Mouse (Mus musculus) embryonic stem cell, embryonic (primary cell): ENCODE measurements around the gene Btbd2.

ENCODE experiments used
- CTCF ChIA-PET, 4 experiments: fragments of 300-600 bp in 2 of 4; fragments of 350-600 bp in 2 of 4; sonication (Branson Sonifier 250); formaldehyde crosslinking; loops; one replicate each; lab custom pipeline; 2022; ENCODE audit warnings: inconsistent platforms in 2 of 4; lab: Charles Lee
- POLR2A ChIA-PET, 4 experiments: fragments of 300-600 bp in 2 of 4; fragments of 350-600 bp in 2 of 4; sonication (Branson Sonifier 250); formaldehyde crosslinking; loops; one replicate each; lab custom pipeline; 2022; ENCODE audit warnings: antibody characterized with exemption in 4 of 4, inconsistent platforms in 1 of 4; lab: Charles Lee

The Btbd2 gene

DNA sequence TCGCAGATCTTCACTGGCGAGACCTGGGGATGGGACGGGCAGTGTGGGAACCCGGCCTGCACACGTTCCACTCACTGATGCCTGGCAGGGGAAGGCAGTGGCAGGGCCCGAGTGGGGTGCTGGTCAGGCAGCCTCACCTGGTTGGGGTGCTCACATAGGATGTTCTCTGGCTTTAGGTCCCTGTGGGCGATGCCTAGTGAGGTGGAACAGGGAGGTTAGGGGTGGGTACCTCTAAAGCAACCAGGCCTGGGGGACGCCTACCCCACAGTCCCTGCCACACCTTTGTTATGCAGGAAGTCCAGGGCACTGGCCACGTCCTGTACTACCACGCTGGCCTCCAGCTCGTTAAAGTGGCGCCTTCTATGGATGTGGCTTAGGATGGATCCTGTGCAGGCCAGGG, 12.1 kb upstream of the Btbd2 start:
- CTCF ChIA-PET = interaction anchor here in 2 of 4 experiments (0.9 to 2.7 kb wide), 6 partner anchors 8 to 322 kb away, joined by 3 to 12 read pairs (median 4); no protein-coding TSS in a partner anchor
- POLR2A ChIA-PET = interaction anchor here in 3 of 4 experiments (0.6 to 33.3 kb wide), 27 partner anchors 3 to 625 kb away, joined by 3 to 944 read pairs (median 5); partner anchors contain the start of genes Btbd2 (in 2 of the 3), Mknk2 (in 2 of the 3), Abhd17a (in 1 of the 3) and Ap3d1 (in 1 of the 3)

DNA sequence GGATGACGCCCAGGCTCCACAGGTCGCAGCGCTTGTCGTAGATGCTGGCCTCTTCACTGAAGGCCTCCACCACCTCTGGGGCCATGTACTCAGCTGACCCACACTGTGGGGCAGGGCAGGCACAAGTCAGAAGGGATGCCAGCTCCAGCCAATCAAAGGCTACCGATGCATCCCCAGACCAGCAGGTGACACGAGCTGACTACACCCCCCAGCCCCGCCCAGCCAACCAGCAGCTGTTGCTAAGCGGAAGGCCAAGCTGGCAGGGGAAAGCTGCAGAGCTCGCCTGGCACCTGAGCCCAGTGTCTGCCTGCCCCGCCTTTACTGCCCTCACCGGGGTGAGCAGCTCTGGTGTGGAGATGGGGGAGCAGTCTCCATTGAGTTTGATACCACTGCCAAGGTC, 11.7 kb upstream of the Btbd2 start:
- ChIA-PET POLR2A (interaction anchor here in 3 of 4 experiments (0.6 to 33.3 kb wide), 29 partner anchors 3 to 625 kb away, joined by 3 to 944 read pairs (median 4); partner anchors contain the start of genes Btbd2 (in 2 of the 3), Mknk2 (in 2 of the 3), Abhd17a (in 1 of the 3) and Ap3d1 (in 1 of the 3)), CTCF (interaction anchor here in 3 of 4 experiments (0.5 to 2.7 kb wide), 7 partner anchors 8 to 510 kb away, joined by 3 to 12 read pairs (median 5); no protein-coding TSS in a partner anchor)

DNA sequence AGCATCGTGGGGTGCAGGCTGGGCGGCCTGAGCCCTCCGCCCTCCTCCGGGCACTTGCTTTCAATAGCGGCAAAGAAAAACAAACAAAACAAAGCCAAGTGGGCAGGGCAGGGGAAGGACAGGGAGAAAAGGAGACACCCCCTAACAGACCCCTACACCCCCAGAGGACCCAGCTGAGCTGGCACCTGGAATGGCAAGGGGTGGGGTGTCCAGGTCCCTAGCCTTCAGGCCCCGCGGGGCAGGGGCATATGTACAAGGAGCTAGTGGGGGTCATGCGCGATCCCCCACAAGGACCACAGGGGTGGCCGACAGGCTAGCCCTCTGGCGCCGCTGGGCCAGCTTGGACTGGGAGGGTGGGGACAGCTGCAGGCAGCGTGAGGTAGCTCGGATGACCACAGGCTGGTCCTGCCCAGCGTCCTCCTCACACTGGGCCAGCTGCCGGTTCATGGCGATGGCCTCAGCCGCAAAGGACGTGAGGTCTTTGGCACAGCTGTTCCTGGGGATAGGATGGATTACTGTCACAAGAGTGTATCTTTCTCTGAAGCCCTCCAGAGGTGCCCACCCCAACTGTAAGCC, 10.1 kb upstream of the Btbd2 start:
- ChIA-PET POLR2A (interaction anchor here (0.5 to 33.3 kb wide), 16 partner anchors 5 to 544 kb away, joined by 3 to 944 read pairs (median 4); partner anchors contain the start of genes Btbd2 (in 2 of the 4), Mknk2 (in 2 of the 4), Abhd17a (in 1 of the 4) and Atp8b3 (in 1 of the 4)), CTCF (interaction anchor here in 3 of 4 experiments (0.6 to 1.2 kb wide), 3 partner anchors 8 to 180 kb away, joined by 4 read pairs; no protein-coding TSS in a partner anchor)

DNA sequence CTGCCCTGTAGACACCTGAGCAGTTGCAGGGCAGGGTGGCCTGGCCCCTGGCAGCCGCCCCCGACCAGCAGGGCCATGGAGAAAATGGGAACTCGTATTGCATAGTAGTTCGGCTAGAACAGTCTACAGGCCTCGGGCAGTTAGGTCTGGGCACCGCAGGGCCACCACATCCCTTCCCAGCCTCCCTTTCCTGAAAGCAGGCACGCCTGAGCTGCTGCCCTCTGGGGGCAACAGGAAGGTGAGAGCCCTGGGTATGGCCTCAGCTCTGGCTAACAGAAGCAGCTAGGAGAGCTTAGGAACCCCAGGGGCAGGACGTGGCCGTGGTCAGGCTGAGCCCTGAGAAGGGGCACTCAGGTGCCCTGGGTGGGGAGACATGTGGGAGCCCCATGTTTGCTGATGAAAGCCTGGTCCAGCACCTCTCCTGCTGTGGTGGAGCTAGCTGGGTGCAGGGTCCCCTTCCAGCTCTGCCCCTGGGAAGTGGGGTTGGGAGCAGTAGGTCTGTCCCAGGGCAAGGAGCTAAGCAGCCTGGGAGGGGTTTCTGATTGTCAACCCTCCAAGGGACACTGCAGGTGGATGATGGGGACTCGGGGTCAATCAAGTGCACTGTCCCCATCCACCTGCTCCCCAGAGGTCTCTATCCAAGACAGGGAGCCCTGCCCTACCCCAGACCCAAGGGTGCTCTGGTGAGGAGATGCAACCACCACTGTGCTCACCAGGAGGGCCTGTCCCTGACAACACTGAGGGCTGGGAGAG, 9.3 kb upstream of the Btbd2 start:
- POLR2A ChIA-PET = interaction anchor here in 3 of 4 experiments (0.7 to 33.3 kb wide), 15 partner anchors 6 to 135 kb away, joined by 3 to 944 read pairs (median 5); partner anchors contain the start of genes Btbd2 (in 2 of the 3), Mknk2 (in 2 of the 3), Abhd17a (in 1 of the 3) and Csnk1g2 (in 1 of the 3)
- CTCF ChIA-PET = interaction anchor here in 2 of 4 experiments (0.6 to 1.2 kb wide), 3 partner anchors 8 to 262 kb away, joined by 3 to 4 read pairs (median 4); no protein-coding TSS in a partner anchor

DNA sequence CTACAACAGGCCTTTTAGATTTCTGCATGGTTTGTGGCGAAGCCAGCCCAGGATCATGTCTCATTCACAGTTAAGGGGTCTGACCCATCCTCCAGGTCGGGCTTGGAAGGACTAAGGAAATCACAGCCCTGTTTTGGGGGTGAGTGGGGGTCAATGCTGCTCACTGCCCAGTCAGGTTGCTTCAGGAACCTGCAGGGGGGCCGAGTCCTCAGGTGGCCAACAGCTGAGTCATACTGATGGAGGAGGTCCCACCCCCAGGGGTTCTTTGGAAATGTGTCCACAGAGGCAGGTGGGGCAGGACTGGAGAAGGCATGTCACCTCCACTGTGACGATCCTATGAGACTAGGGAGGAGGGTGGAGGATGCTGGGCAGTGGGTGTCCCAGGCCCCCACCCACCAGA, 8.6 kb upstream of the Btbd2 start:
- ChIA-PET POLR2A (interaction anchor here in 3 of 4 experiments (0.7 to 33.3 kb wide), 18 partner anchors 6 to 266 kb away, joined by 3 to 944 read pairs (median 6); partner anchors contain the start of genes Btbd2 (in 2 of the 3), Csnk1g2 (in 2 of the 3), Mknk2 (in 2 of the 3) and Abhd17a (in 1 of the 3)), CTCF (interaction anchor here in 1 of 4 experiments (1.2 to 1.3 kb wide), 3 partner anchors 10 to 127 kb away, joined by 4 to 5 read pairs (median 4); partner anchors contain the start of genes Atp8b3 and Rexo1)

DNA sequence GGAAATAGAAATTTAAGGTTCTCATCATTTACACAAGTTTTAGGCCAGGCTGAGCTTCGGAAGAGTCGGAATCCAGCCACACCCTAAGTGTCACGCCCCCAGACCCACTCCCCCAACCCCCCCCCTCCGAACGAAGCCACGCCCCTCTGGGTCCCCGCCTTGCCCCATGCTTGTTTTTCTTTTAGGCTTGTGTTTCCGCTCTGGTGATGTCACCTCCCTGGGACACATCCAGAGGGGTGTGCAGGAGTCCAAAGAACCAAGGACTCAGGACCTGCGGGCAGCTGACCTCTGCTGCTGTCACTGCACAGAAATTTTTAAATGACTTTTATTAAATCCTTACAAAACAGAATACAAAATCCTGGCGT, 8.1 kb upstream of the Btbd2 start:
- POLR2A ChIA-PET = interaction anchor here (0.6 to 33.3 kb wide), 29 partner anchors 7 to 746 kb away, joined by 3 to 944 read pairs (median 4); partner anchors contain the start of genes Abhd17a (in 2 of the 4), Csnk1g2 (in 2 of the 4), Mknk2 (in 2 of the 4) and Rexo1 (in 2 of the 4)
- CTCF ChIA-PET = interaction anchor here in 3 of 4 experiments (0.6 to 1.3 kb wide), 13 partner anchors 11 to 290 kb away, joined by 3 to 9 read pairs (median 4); partner anchors contain the start of genes Atp8b3 (in 1 of the 3) and Rexo1 (in 1 of the 3)

DNA sequence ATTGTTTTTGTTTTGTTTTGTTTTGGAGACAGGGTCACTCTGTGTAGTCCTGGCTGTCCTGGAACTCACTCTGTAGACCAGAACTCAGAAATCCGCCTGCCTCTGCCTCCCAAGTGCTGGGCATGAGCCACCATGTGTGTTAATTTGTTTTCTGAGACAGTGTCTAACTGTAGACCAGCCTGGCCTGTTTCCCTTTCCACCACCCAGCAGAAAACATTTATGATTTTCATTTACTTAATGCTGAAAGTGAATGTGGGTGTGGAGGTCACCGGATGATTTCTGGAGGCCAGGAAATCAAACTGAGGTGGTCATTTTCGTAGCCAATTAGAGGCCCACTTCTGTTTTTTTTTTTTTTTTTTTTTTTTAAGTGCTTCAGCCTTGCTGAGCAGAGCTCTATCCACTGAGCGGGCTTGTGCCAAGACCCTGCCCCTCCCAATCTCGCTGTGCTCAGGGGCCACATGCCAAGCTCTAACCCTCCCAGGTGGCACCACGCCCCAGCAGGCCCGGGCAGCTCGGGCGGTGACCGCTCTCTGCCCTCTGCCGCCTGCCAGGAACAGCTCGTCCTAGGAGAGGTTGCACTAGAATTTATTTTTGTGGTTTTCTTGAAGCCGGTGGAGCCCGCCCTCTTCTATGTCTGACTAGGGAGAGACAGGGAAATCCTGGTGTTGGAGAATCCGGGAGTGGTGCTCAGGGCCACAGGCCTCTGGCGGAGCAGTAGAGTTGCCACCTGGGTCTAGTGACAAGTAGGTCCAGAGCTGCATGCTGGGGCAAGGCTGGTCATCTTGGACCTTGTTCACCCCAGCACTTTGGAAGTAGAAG, 7.5 kb upstream of the Btbd2 start:
- POLR2A ChIA-PET = interaction anchor here (0.6 to 33.3 kb wide), 30 partner anchors 7 to 746 kb away, joined by 3 to 944 read pairs (median 4); partner anchors contain the start of genes Abhd17a (in 2 of the 4), Csnk1g2 (in 2 of the 4), Mknk2 (in 2 of the 4) and Rexo1 (in 2 of the 4)
- CTCF ChIA-PET = interaction anchor here in 3 of 4 experiments (0.6 to 1.3 kb wide), 13 partner anchors 10 to 291 kb away, joined by 3 to 9 read pairs (median 4); partner anchors contain the start of genes Atp8b3 (in 1 of the 3) and Rexo1 (in 1 of the 3)

DNA sequence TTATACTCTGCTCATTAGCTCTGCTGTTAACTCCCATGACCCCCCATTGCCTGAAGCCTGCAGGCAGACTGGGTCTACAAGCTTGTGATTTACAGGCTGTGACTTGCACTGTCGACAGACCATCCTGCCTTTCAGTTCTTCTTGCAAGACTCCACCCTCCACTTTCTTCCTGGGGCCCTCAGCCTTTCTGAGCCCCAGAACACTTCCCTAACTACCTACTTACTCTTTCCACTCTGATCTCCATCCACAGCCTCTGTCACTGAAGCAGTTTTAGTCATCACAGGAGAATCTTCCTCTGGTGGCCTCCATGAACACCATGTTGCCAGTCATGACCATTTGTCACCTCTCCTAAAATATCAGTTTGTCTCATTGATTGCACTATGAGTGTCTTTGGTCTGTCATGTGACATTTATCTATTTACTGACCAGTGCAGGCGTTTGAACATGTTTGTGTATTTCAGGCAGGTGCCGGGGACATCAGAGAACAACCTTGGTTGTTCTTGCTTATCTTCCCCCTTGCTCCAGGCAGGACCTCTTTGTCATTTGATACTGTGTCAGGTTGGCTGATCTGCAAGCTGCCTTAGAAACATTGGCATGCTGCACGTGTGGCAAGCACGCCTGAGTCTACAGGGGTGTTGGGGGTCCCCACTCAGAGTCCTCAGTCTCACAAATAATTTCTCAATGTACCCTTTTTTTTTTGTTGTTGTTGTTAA, 6.8 kb upstream of the Btbd2 start:
- CTCF ChIA-PET = no interaction called here
- POLR2A ChIA-PET = interaction anchor here in 3 of 4 experiments (0.8 to 33.3 kb wide), 14 partner anchors 8 to 295 kb away, joined by 3 to 944 read pairs (median 10); partner anchors contain the start of genes Csnk1g2 (in 2 of the 3), Mknk2 (in 2 of the 3), Abhd17a (in 1 of the 3) and Btbd2 (in 1 of the 3)

DNA sequence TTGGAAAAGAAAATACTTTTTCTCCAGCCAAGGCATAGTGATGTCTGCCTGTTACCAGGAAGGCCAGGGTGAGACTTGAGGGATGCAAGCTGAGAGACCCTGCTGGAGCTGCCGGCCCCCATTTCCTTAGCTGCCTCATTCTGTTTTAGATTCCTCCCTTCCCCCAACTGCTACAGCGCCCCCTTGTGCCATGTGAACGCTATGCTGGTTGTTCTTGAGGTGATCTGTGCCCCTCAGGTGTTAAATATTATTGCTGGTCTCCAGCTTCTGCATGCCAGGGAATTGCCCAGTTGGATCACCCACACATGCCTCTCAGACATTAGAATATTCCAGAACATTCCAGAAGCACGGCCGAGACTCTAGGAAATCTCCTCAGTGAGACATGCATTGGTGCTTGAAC, 4.3 kb upstream of the Btbd2 start:
- ChIA-PET CTCF (interaction anchor here (0.6 to 5.3 kb wide), 79 partner anchors 8 to 628 kb away, joined by 3 to 74 read pairs (median 5); partner anchors contain the start of genes Abhd17a (in 2 of the 4), Atp8b3 (in 2 of the 4), Csnk1g2 (in 2 of the 4) and Mknk2 (in 2 of the 4)), POLR2A (interaction anchor here (0.6 to 33.3 kb wide), 46 partner anchors 11 to 493 kb away, joined by 3 to 944 read pairs (median 4); partner anchors contain the start of genes Adat3 (in 2 of the 4), Csnk1g2 (in 2 of the 4), Gadd45b (in 2 of the 4) and Klf16 (in 2 of the 4))

DNA sequence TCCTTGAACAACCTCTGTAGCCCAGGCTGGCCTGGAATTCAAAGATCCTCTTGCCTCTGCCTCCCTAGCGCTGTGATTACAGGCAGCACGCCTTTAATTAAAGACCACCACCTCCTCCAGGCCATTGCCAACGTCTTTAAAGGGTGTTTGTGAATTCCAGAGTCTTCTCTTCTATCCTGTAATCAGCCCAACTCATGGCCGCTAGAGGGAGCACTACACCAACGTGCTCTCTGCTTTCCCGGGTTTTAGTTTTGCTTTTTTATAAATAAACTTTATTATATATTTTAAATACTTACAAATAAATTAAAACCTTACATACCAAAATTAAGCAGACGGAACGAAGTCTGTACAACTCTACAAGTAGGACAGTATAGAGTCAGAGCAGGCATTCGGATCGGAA, 2.3 kb upstream of the Btbd2 start:
- ChIA-PET CTCF (interaction anchor here (0.5 to 5.3 kb wide), 30 partner anchors 9 to 271 kb away, joined by 3 to 74 read pairs (median 4); partner anchors contain the start of genes Mknk2 (in 3 of the 4), Atp8b3 (in 2 of the 4), Abhd17a (in 1 of the 4) and Klf16 (in 1 of the 4)), POLR2A (interaction anchor here (0.8 to 33.3 kb wide), 17 partner anchors 12 to 270 kb away, joined by 3 to 944 read pairs (median 7); partner anchors contain the start of genes Ap3d1 (in 2 of the 4), Mknk2 (in 2 of the 4), Abhd17a (in 1 of the 4) and Csnk1g2 (in 1 of the 4))

DNA sequence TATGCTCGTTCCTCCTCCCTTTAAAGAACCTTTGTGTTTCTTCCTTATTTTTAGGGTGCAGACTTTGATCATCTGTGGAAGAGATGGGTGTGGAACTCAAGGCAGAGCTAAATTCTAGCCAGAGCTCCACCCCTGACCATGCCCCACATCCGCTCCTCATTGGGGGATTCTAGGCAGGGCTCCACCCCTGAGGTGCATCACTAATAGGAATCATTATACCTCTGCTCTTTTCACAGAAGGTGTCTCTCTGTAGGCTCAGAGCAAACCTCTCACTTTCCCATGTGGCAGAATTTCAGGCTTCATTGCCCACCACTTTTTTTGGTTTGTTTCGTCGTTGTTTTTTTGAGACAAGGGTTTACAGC, 2.0 kb upstream of the Btbd2 start:
- CTCF ChIA-PET = interaction anchor here (0.5 to 5.3 kb wide), 34 partner anchors 8 to 1969 kb away, joined by 3 to 74 read pairs (median 4); partner anchors contain the start of genes Mknk2 (in 3 of the 4), Atp8b3 (in 2 of the 4), Klf16 (in 2 of the 4) and Abhd17a (in 1 of the 4)
- POLR2A ChIA-PET = interaction anchor here (0.8 to 33.3 kb wide), 20 partner anchors 13 to 271 kb away, joined by 3 to 944 read pairs (median 6); partner anchors contain the start of genes Ap3d1 (in 2 of the 4), Mknk2 (in 2 of the 4), Abhd17a (in 1 of the 4) and Csnk1g2 (in 1 of the 4)

DNA sequence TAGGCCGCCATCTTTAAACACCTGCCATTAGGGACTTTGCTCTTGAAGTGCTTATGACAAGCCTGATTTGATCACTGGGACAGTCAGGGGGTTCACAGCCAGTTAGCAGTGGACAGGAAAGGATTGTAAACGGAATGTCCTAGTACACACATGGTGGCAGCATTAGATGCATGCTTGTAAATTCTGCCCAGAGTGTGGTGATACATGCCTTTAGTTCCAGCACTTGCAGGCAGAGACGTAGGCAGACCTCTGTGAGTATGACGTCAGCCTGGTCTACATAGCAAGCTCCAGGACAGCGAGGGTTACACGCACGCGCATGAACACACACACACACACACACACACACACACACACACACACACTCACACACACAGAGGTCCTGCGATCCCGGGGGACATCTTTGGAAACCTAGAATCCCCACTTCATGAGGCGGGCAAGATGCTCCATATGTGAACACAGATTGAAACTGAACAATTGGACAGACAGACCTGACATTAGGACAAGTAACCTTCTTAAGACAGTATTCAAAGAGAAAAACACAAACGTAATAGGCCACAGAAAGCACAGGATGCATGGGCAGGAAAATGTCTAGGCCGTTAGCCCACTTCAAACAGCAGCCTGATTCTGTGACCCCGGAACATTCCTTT, 1.4 kb upstream of the Btbd2 start:
- POLR2A ChIA-PET = interaction anchor here (0.6 to 33.3 kb wide), 26 partner anchors 10 to 271 kb away, joined by 3 to 944 read pairs (median 5); partner anchors contain the start of genes Csnk1g2 (in 2 of the 4), Mknk2 (in 2 of the 4), Rexo1 (in 2 of the 4) and Abhd17a (in 1 of the 4)
- CTCF ChIA-PET = interaction anchor here (0.5 to 5.3 kb wide), 25 partner anchors 9 to 1970 kb away, joined by 3 to 74 read pairs (median 4); partner anchors contain the start of genes Atp8b3 (in 2 of the 4), Klf16 (in 2 of the 4), Mknk2 (in 2 of the 4) and Abhd17a (in 1 of the 4)

DNA sequence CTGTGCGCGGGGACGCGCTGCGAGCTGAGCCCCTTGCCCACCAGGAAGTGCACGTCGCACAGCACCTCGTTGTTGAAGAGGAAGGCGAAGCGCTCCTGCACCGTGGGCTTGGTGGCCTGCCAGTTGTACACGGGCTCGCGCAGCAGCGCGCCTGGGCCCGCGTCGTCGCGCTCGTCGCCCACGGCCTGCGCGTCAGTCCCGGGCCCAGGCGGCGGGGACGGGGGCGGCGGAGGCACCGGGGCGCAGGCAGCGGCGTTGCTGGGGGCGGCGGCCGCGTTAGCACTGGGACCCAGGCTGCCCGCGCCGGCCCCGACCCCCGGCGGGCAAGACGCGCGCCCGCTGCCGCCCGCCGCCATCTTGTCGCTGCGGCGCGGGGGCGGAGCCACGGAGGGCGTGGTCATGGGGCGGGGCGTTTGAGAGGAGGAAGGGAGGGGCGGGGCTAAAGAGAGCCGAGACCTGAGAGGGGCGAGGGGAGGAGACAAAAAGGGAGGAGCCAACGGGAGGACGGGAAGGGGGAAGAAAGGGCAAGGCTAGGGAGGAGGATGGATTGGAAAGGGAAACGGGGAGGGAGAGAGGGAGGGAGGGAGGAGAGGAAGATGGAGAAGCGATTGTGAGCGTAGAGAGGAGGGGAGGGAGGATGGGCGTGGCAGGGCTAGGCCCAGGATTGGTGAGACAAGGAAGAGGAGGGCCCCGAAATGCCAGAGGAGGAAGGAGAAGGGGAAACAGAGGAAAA, 575 bp downstream of the Btbd2 start:
- ChIA-PET POLR2A (interaction anchor here in 2 of 4 experiments (0.7 to 33.3 kb wide), 9 partner anchors 15 to 225 kb away, joined by 3 to 944 read pairs (median 5); partner anchors contain the start of genes Mknk2 (in 2 of the 2), Abhd17a (in 1 of the 2) and Csnk1g2 (in 1 of the 2)), CTCF (interaction anchor here in 1 of 4 experiments (5.3 kb wide), 1 partner anchor 20 kb away, joined by 74 read pairs; the partner anchor contains the start of gene Mknk2)
